Mouse (Mus musculus): ENCODE data around the gene Rassf8.

- TF ChIP-seq CTCF (IDR thresholded peaks at IDR 0.05; ENCODE audit: extremely low read depth, insufficient read depth, insufficient read length, insufficient replicate concordance) = no peak
- no peak for TF ChIP-seq POLR2A (IDR thresholded peaks at IDR 0.05; ENCODE audit: low read depth, low read length)
Observed at GRCm38 (mm10) chr6:145733276-145733675, 13.3 kb upstream of the Rassf8 start.
